Mouse (Mus musculus): ENCODE data around the gene 4921539E11Rik. TPM values are rescaled to one million over a fixed set of nuclear protein-coding genes. Genes with fewer than 3 reads are reported as not detected.

The 4921539E11Rik gene
- polyA plus RNA-seq (2012; rRNA removed) = not detected in 2 replicates

GRCm38 (mm10) chr4:103290763-103291162 lies at the start of gene 4921539E11Rik:
TSS of gene 4921539E11Rik (minus strand) at chr4:103290863.

GRCm38 (mm10) chr4:103313587-103314525 lies 23.2 kb upstream of the 4921539E11Rik start, which contains the start of gene Oma1:
TSS of gene Oma1 (plus strand) at chr4:103313812.

GRCm38 (mm10) chr4:103214925-103215820 lies 75.5 kb downstream of the 4921539E11Rik start, which contains the start of gene Slc35d1:
TSS of gene Slc35d1 (minus strand) at chr4:103215164.

Other genes with a start within 250 kb of the 4921539E11Rik start
- gene Mier1, start 176.5 kb downstream of the 4921539E11Rik start, polyA plus RNA-seq (2012; rRNA removed) = 27.1 and 31.8 TPM in 2 replicates
- gene Wdr78, start 176.3 kb downstream of the 4921539E11Rik start, polyA plus RNA-seq (2012; rRNA removed) = 8.2 and 8.7 TPM in 2 replicates
- gene Slc35d1, start 75.7 kb downstream of the 4921539E11Rik start, polyA plus RNA-seq (2012; rRNA removed) = 7.1 and 11.0 TPM in 2 replicates
- 6.8 and 7.0 TPM in 2 replicates for gene Oma1, start 22.9 kb upstream of the 4921539E11Rik start, polyA plus RNA-seq (2012; rRNA removed)

Data from central nervous system, embryonic 14 days (tissue).